Mouse (Mus musculus): ENCODE data around the gene Igsf21. TPM values are rescaled to one million over a fixed set of nuclear protein-coding genes. Genes with fewer than 3 reads are reported as not detected.

Gene Igsf21
- polyA plus RNA-seq, 1 experiment from 2014 or later = 1.5 TPM

GRCm38 (mm10) chr4:140220326-140221093 is 26.1 kb downstream of the Igsf21 start:
- no peak overlapping the region for H3K4me3 ChIP-seq (ENCODE audit: low read length)
- WGBS = 58% methylated on average over 22 of the region's 22 CpGs
- H3K9me3 ChIP-seq (ENCODE audit: control insufficient read depth, low read length) = no peaks in the 10 kb centered on the region

GRCm38 (mm10) chr4:140218853-140219852 is 27.4 kb downstream of the Igsf21 start:
- no peaks in the 10 kb centered on the region for H3K4me1 ChIP-seq (ENCODE audit: control insufficient read depth, insufficient read depth, low read length)
- no peak overlapping the region for H3K9ac ChIP-seq (ENCODE audit: low read depth, low read length)
- no peaks in the 10 kb centered on the region for H3K9me3 ChIP-seq (ENCODE audit: control insufficient read depth, low read length)
- H3K27me3 ChIP-seq (replicated peaks; ENCODE audit: control insufficient read depth, insufficient read depth, low read length) = no peaks in the 10 kb centered on the region; the same call in 1 of the 2 replicates
- no peaks in the 10 kb centered on the region for H3K36me3 ChIP-seq (ENCODE audit: control insufficient read depth, insufficient read depth, low read length)
- no peak overlapping the region for H3K27ac ChIP-seq (ENCODE audit: low read length)
- WGBS = 56% methylated on average over 17 of the region's 17 CpGs
- H3K4me3 ChIP-seq (ENCODE audit: low read length) = no peak overlapping the region
- ATAC-seq = no peak
- no peak overlapping the region for H3K4me2 ChIP-seq (ENCODE audit: low read depth, low read length)

More at GRCm38 (mm10) chr4:140220326-140221093, 26.1 kb downstream of the Igsf21 start:
- Histone ChIP-seq H3K27ac (ENCODE audit: low read length) (no peak overlapping the region), H3K9ac (ENCODE audit: low read depth, low read length) (no peak overlapping the region), H3K27me3 (replicated peaks; ENCODE audit: control insufficient read depth, insufficient read depth, low read length) (peaks cover 3% of the 10 kb centered on the region; the same call in 1 of the 2 replicates), H3K36me3 (ENCODE audit: control insufficient read depth, insufficient read depth, low read length) (no peaks in the 10 kb centered on the region), H3K4me2 (ENCODE audit: low read depth, low read length) (no peak overlapping the region), H3K4me1 (ENCODE audit: control insufficient read depth, insufficient read depth, low read length) (no peaks in the 10 kb centered on the region)
- ATAC-seq = no peak

GRCm38 (mm10) chr4:140218384-140218783 is 28.2 kb downstream of the Igsf21 start:
- Histone ChIP-seq H3K9me3 (ENCODE audit: control insufficient read depth, low read length) (no peaks in the 10 kb centered on the region), H3K4me1 (ENCODE audit: control insufficient read depth, insufficient read depth, low read length) (no peaks in the 10 kb centered on the region), H3K27me3 (replicated peaks; ENCODE audit: control insufficient read depth, insufficient read depth, low read length) (no peaks in the 10 kb centered on the region), H3K36me3 (ENCODE audit: control insufficient read depth, insufficient read depth, low read length) (no peaks in the 10 kb centered on the region), H3K4me3 (ENCODE audit: low read length) (no peak overlapping the region), H3K9ac (ENCODE audit: low read depth, low read length) (no peak overlapping the region), H3K27ac (ENCODE audit: low read length) (no peak overlapping the region), H3K4me2 (ENCODE audit: low read depth, low read length) (no peak overlapping the region)
- no peak for ATAC-seq
- 68% methylated on average over 5 of the region's 5 CpGs for WGBS

- Histone ChIP-seq H3K4me1 (ENCODE audit: control insufficient read depth, insufficient read depth, low read length) (no peaks in the 10 kb centered on the region), H3K9ac (ENCODE audit: low read depth, low read length) (no peak overlapping the region), H3K27ac (ENCODE audit: low read length) (no peak overlapping the region), H3K36me3 (ENCODE audit: control insufficient read depth, insufficient read depth, low read length) (no peaks in the 10 kb centered on the region), H3K27me3 (replicated peaks; ENCODE audit: control insufficient read depth, insufficient read depth, low read length) (no peaks in the 10 kb centered on the region), H3K9me3 (ENCODE audit: control insufficient read depth, low read length) (no peaks in the 10 kb centered on the region), H3K4me3 (ENCODE audit: low read length) (no peak overlapping the region), H3K4me2 (ENCODE audit: low read depth, low read length) (no peak overlapping the region)
- WGBS = 83% methylated on average over 8 of the region's 8 CpGs
- no peak for ATAC-seq
These were observed 28.6 kb downstream of the Igsf21 start for GRCm38 (mm10) chr4:140217934-140218333.

GRCm38 (mm10) chr4:140216096-140216495 is 30.5 kb downstream of the Igsf21 start:
- Histone ChIP-seq H3K4me1 (ENCODE audit: control insufficient read depth, insufficient read depth, low read length) (no peaks in the 10 kb centered on the region), H3K36me3 (ENCODE audit: control insufficient read depth, insufficient read depth, low read length) (no peaks in the 10 kb centered on the region), H3K4me3 (ENCODE audit: low read length) (no peak overlapping the region), H3K27ac (ENCODE audit: low read length) (no peak overlapping the region), H3K4me2 (ENCODE audit: low read depth, low read length) (no peak overlapping the region), H3K9ac (ENCODE audit: low read depth, low read length) (no peak overlapping the region), H3K27me3 (replicated peaks; ENCODE audit: control insufficient read depth, insufficient read depth, low read length) (no peaks in the 10 kb centered on the region), H3K9me3 (ENCODE audit: control insufficient read depth, low read length) (no peaks in the 10 kb centered on the region)
- ATAC-seq = no peak
- WGBS = 84% methylated on average over 8 of the region's 8 CpGs

GRCm38 (mm10) chr4:140215205-140215604 is 31.4 kb downstream of the Igsf21 start:
- WGBS = 68% methylated on average over 9 of the region's 9 CpGs
- ATAC-seq = no peak
- Histone ChIP-seq H3K4me1 (ENCODE audit: control insufficient read depth, insufficient read depth, low read length) (no peaks in the 10 kb centered on the region), H3K9me3 (ENCODE audit: control insufficient read depth, low read length) (no peaks in the 10 kb centered on the region), H3K27ac (ENCODE audit: low read length) (no peak overlapping the region), H3K36me3 (ENCODE audit: control insufficient read depth, insufficient read depth, low read length) (no peaks in the 10 kb centered on the region), H3K27me3 (replicated peaks; ENCODE audit: control insufficient read depth, insufficient read depth, low read length) (no peaks in the 10 kb centered on the region), H3K4me2 (ENCODE audit: low read depth, low read length) (no peak overlapping the region), H3K4me3 (ENCODE audit: low read length) (no peak overlapping the region), H3K9ac (ENCODE audit: low read depth, low read length) (no peak overlapping the region)

GRCm38 (mm10) chr4:140214406-140214805 is 32.2 kb downstream of the Igsf21 start:
- no peak overlapping the region for H3K27ac ChIP-seq (ENCODE audit: low read length)
- H3K36me3 ChIP-seq (ENCODE audit: control insufficient read depth, insufficient read depth, low read length) = no peaks in the 10 kb centered on the region
- no peak overlapping the region for H3K4me2 ChIP-seq (ENCODE audit: low read depth, low read length)
- H3K4me1 ChIP-seq (ENCODE audit: control insufficient read depth, insufficient read depth, low read length) = no peaks in the 10 kb centered on the region
- no peaks in the 10 kb centered on the region for H3K27me3 ChIP-seq (replicated peaks; ENCODE audit: control insufficient read depth, insufficient read depth, low read length)
- no peak overlapping the region for H3K4me3 ChIP-seq (ENCODE audit: low read length)
- no peak; the same call in 1 of the 2 replicates for ATAC-seq
- WGBS = 28% methylated on average over 14 of the region's 14 CpGs
- no peak overlapping the region for H3K9ac ChIP-seq (ENCODE audit: low read depth, low read length)
- H3K9me3 ChIP-seq (ENCODE audit: control insufficient read depth, low read length) = no peaks in the 10 kb centered on the region

- H3K36me3 ChIP-seq (ENCODE audit: control insufficient read depth, insufficient read depth, low read length) = no peaks in the 10 kb centered on the region
- no peak overlapping the region for H3K9ac ChIP-seq (ENCODE audit: low read depth, low read length)
- no peak for ATAC-seq
- no peak overlapping the region for H3K4me3 ChIP-seq (ENCODE audit: low read length)
- WGBS = 70% methylated on average over 11 of the region's 11 CpGs
- no peaks in the 10 kb centered on the region for H3K27me3 ChIP-seq (replicated peaks; ENCODE audit: control insufficient read depth, insufficient read depth, low read length)
- no peaks in the 10 kb centered on the region for H3K4me1 ChIP-seq (ENCODE audit: control insufficient read depth, insufficient read depth, low read length)
- H3K9me3 ChIP-seq (ENCODE audit: control insufficient read depth, low read length) = no peaks in the 10 kb centered on the region
- no peak overlapping the region for H3K4me2 ChIP-seq (ENCODE audit: low read depth, low read length)
- H3K27ac ChIP-seq (ENCODE audit: low read length) = no peak overlapping the region
These were observed 36.3 kb downstream of the Igsf21 start for GRCm38 (mm10) chr4:140210129-140210890.

- Histone ChIP-seq H3K4me1 (ENCODE audit: control insufficient read depth, insufficient read depth, low read length) (no peaks in the 10 kb centered on the region), H3K9ac (ENCODE audit: low read depth, low read length) (no peak overlapping the region), H3K4me3 (ENCODE audit: low read length) (no peak overlapping the region), H3K27ac (ENCODE audit: low read length) (no peak overlapping the region), H3K36me3 (ENCODE audit: control insufficient read depth, insufficient read depth, low read length) (no peaks in the 10 kb centered on the region), H3K27me3 (replicated peaks; ENCODE audit: control insufficient read depth, insufficient read depth, low read length) (no peaks in the 10 kb centered on the region), H3K9me3 (ENCODE audit: control insufficient read depth, low read length) (no peaks in the 10 kb centered on the region), H3K4me2 (ENCODE audit: low read depth, low read length) (no peak overlapping the region)
- WGBS = 54% methylated on average over 12 of the region's 12 CpGs
- ATAC-seq = no peak
These were observed 40.8 kb downstream of the Igsf21 start for GRCm38 (mm10) chr4:140205811-140206231.
